Mouse (Mus musculus) heart, adult 2 months (tissue): Measurements from ENCODE around the gene Lrrc75a.

Experiments used
- CTCF ChIP-seq: fragments of 200-600 bp; IDR thresholded peaks from 2 replicates; pipeline ENCODE4 v1.8.1; 2022; ENCODE audit warnings: antibody characterized with exemption, mild to moderate bottlenecking, moderate library complexity
- EP300 ChIP-seq: fragments of 200-500 bp; IDR thresholded peaks from 2 replicates; pipeline ENCODE4 v1.6.1; 2011; ENCODE audit warnings: low read depth, low read length, control low read depth; ENCODE audit not compliant: insufficient read depth
- POLR2A ChIP-seq: fragments of 200-500 bp; IDR thresholded peaks from 2 replicates; pipeline ENCODE4 v1.6.1; 2011; ENCODE audit warnings: mild to moderate bottlenecking, low read depth, low read length, control low read depth; ENCODE audit not compliant: insufficient read depth

DNA sequence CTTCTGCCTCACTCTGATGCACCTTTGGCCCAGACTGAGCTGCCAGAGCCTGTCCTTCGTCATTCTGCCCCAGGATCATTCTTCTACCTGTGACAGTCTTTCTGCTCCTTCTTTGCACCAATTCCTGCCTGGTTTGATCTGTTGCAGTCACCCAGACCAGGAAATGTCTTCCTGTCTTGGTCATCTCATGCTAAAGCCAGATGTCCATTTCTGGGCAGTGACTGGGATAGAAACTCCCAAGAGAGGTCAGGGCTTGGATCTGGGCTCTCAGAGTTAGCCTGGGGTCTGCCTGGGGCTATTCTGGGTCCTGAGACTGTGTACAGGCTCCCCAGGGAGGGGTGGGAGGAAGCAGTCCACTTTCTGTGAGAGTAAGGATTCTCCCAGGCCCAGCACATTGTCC lies 82.1 kb downstream of the Lrrc75a start:
- TF ChIP-seq POLR2A (no peak), CTCF (no peak), EP300 (no peak)
